Mouse (Mus musculus) urinary bladder, postnatal 4 days (tissue): Measurements from ENCODE around the gene Hoxb3.

Experiments
- DNase-seq, 2 experiments: peaks; one replicate each; pipeline ENCODE4 v3.0.0; 2021 to 2022; ENCODE audit warnings: low spot score in 2 of 2

The Hoxb3 gene

GRCm38 (mm10) chr11:96338957-96339855, 16.1 kb downstream of the Hoxb3 start:
- no peak for DNase-seq

- no peak for DNase-seq
Observed at GRCm38 (mm10) chr11:96340698-96341365, 17.7 kb downstream of the Hoxb3 start.

DNA sequence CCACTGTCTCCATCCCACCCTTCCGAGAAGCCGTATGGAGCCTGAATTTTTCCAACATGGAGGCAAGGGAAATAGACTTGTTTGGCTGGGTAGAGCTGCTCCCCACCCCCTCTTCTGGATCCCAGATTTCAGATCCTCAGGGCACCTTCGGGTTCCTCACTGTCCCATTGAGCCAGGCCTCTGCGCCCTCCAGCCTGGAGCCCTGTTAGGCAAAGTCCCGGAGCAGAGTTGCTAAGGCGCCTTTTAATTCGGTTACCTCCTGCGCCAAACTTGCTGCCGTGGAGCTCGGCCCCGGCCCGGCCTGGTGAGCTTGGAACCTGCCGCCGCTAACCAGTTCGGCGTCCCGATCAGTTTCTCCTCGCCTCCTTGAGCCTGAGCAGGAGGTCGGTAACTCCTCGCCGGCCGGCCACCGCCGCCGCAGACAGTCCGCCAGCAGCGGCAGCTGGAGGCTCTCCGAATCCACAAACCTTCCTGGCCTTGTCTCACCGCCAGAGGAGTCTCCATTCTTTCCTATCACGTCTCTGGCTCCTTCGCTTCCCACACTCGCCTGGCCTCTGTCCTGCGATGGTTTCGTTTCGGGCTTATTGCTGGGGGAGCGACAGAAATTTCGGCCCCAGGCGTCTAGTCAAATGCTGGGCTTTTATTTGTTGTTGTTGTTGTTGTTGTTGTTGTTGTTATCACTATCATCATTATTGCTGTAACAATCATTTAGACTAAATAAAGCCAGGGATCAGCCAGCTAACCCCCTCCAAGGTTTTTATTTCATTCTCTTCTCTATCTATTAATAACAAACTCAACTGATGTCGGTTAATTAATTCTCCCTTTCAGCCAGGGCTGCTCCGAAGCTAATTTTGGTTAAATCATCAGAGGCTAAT, 18.8 kb downstream of the Hoxb3 start:
- no peak for DNase-seq

DNA sequence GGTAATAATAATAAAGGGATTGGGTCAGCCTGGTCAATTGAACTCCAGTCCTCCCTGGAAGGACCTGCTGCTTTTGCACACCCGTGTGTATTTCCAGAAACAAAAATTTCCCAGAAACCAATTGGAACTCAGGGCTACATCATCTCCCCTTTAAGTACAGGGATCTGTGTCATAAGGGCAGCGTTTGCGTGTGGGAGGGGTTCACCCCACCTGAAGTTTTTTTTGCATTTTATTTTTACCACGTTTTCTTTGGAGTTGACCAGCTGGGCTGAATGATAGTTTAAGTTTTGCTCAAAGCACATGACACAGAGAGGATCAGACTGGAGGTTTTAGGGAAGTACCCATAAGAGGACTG, 19.4 kb downstream of the Hoxb3 start:
- DNase-seq: no peak

DNA sequence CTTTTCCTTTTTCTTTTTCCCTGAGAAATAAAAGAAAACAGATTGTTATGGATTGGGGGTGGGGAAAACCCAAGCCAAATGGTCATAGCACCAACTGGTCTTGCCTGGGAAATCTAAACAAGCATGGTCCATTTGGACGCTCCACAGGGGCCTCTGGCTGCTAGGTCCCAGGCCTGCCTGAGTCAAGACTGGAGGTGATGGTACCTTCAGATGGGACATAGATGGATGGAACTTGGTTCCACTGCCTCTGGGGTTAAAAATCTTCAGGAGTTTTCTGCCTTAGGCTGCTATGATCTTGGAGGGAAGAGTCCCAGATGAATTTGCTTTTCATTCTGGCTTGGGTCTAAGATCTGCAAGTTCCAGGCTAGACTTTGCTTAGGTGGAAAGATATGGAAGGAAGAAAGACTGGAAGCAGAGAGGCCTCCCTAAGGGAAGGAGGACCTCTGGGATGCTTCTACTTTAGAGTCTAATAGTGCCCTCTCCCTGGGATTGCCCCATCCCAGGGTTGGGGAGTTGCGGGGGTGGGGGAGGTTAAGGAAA, 20.1 kb downstream of the Hoxb3 start:
- DNase-seq: no peak

DNA sequence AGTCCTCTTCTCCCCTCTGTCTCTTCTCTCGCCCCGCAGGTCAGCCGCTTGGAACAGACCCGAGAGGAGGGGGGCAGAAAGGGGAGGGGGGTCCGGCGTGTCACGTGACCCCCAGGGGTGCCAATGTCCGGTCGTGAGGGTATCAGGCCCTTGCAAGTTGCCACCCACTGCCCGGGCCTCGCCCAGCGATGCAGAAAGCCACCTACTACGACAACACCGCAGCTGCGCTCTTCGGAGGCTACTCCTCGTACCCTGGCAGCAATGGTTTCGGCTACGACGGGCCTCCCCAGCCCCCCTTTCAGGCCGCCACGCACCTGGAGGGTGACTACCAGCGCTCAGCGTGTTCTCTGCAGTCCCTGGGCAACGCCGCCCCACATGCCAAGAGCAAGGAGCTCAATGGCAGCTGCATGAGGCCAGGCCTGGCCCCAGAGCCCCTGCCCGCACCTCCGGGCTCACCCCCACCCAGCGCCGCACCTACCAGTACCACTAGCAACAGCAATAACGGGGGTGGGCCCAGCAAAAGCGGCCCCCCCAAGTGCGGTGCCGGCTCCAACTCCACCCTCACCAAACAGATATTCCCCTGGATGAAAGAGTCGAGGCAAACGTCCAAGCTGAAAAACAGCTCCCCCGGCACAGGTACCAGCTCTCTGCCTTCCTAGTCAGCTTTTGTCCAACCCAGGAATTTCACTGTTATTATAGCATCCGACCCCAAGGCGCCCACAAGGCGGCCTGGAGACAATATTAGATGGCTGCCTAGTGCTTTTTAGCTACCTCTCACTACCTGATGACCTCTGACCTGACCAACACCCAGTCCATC, 21.1 kb downstream of the Hoxb3 start:
- no peak for DNase-seq

DNA sequence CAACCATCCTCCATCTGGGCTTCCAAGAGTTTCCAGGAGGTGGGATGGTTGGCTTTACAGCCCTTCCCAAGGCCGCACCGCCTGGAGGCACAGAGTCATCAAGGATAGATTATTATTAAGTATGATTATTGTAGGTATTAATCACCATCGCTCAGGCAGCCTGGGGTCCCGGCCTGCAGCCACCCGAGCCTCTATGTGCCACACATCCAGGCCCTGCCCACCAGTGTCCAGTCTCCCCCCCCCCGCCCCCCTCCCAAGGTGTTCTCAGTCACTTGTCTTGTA, 21.7 kb downstream of the Hoxb3 start:
- no peak for DNase-seq

GRCm38 (mm10) chr11:96345220-96345892, 22.2 kb downstream of the Hoxb3 start:
- DNase-seq: no peak

DNA sequence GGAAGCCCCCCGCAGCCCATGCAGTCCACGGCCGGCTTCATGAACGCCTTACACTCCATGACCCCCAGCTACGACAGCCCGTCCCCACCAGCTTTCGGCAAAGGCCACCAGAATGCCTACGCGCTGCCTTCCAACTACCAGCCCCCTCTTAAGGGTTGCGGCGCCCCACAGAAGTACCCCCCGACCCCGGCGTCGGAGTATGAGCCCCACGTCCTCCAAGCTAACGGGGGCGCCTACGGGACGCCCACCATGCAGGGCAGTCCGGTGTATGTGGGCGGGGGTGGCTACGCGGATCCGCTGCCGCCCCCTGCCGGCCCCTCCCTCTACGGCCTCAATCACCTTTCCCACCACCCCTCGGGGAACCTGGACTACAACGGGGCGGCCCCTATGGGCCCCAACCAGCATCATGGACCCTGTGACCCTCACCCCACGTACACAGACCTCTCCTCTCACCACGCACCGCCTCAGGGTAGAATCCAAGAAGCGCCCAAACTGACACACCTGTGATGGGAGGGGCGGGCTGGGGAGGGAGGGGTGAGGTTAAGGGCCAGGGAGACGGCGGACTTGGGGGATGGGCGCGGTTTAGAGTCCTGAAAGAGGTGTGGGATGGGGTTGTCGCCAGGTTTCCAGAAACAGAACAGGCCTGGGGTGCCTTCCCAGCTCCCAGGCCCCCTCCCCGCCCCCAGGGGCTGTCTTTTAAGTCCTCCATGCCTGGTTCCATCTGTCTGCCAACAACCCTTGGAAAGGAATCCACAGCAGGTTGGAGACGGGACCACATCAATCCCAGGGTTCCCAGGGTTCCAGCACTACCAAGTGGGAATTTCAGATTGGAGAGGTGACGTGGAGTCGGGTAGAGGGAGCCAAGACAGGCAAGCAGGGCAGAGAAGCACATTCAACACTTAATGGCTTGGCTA, 23.0 kb downstream of the Hoxb3 start:
- DNase-seq: no peak

- no peak for DNase-seq
Observed at GRCm38 (mm10) chr11:96346916-96347520, 23.9 kb downstream of the Hoxb3 start.

DNA sequence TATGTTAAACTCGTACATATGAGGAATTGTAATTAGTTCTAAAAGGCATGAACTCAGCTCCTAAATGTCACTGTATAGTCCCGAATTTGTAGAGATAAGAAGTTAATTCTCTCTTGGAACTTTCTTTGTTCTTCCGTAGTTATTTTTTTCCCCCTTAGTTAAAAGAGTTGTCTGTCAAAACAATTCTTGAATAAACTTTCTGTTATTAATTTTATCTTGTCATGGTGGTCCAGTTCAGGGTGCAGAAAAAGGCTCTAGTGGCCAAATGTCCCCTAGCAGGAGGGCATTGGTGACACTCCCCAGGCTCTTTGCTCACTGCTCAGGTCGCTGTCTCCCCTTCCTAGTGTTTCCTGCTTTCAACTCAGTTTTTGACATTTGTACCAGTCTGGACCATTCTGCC, 24.6 kb downstream of the Hoxb3 start:
- DNase-seq: no peak

DNA sequence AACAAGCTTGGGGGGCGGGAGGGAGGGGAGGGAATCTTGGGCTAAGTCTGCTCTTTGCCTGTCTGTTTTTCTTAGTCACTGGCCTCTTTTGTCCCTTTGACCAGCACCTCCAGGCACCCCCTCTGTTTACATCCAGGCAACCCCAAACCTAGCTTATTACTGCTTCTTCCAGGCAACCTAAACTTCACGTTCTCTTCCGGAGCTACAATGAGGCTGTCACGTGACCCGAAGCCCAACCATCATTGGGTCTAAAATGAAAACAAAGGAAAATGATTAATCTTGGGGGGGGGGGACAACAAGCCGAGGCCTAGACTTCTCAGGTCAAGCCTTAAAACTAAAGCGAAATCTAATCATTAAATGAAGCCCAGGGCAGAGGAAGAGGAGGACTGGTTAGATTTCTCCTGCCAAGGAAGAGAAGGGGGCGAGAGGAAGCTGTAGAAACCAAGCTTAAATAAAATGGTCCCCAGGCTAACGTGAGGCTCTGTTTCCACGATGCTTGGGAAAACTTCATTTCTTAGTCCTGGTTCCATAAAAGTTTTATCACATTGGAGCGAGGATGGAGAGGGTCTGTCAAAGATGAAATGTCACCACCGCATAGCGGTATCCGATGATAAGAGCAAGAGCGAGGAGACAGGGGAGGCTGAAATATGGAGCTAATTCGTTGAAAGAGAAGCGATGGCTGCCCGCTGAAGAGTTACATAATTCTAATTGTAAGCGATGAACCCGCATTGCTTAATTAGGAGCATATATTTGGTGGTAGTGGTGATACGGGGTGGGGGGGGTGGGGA, 25.2 kb downstream of the Hoxb3 start:
- DNase-seq: no peak

DNA sequence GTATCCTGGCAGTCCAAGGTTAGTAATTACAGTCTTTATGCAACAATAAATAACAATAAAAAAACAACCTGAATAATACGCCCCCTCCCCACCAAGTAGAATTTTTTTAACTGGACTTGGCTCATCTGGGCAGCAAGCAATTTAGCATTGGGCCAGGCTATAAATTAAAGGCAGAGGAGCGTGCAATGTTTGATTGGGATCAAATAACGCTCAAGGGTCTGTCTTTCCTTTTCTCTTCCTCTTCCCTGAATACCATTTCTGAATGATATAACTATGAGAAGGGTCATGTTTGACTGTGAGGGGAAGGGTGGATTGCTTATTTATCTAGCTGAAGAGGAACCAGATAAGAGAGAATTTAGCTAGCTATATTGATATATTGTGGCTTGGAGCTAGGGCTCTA, 25.9 kb downstream of the Hoxb3 start:
- no peak for DNase-seq

DNA sequence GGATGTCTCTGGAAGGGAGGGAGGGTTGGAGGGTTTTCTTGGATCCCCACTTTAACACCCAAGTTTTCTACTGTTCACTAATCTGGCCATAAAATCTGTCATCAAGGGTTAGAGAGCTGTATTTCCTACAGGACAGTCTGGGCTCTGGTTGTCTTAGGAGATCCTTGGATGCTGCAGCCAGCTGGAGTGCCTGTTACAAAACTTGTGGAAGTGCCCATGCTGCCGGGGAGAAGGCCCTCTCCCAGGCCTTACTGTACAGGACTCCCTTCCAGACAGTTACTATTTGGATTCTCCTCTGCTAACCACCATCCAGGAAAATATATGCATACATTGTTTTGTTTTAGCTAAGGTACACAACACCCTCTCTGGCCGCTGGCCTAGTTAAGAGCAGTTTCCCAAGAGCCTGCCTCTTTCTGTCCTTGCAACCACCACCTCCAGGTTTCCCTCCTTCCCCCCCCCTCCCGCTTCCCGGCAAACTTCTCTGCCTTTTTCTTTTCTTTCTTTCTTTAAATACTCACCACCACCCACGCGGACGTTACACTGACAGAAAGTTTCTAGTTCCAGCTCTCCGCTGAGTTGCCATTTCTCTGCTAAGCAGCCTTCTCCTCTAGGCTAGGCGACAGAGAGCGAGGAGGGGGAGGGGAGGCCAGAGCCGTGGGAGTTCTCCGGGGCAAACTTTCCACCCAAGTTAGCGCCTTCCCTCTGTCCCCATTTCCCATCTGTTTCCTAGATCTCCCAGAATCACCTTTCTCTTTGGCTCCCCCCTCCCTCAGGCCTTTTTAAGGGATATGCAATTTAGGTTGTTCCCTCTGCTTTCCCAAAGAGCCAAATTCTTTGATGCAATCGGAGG, 26.6 kb downstream of the Hoxb3 start:
- DNase-seq: no peak

GRCm38 (mm10) chr11:96350341-96350624, 27.2 kb downstream of the Hoxb3 start, which contains the start of gene Hoxb2:
Hoxb2 (plus strand) TSS chr11:96350525.
- DNase-seq: no peak

DNA sequence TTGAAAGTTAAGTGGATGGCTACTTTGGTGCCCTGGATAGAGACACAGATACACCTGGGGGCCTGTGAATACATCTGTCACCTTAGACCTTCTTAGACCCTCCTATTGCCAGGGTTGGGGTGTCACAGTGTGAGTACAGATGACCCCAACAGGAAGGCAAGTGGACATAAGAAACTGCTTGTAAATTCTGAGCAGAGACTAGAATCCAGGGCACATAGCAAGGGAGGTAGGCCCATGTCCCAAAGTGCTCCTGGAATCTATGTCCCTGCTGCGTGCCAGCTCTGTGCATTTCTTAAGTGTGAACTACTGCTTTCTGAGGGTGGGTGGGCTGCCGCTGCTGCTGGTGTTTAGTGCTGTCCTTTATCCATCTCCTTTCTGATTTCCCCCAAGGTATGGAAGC, 27.7 kb downstream of the Hoxb3 start:
- no peak for DNase-seq

DNA sequence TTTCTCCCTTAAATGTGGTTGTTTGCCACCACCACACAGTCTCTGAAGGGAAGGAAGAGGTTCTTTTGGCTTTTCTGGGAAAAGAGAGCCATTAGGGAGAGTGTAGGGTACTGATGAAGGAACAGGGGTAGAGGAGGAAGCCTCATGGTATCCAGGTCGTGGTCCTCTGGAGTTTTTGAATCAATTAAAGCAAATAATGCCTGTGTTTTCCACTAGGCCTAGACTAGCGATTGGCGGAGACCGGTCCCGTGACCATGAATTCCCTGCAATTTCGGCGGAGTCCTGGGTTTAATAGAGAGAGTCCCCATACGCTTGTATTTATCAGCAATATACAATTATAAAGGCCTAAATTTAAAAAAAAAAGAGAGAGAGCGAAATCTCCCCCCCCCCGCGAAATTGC, 28.2 kb downstream of the Hoxb3 start:
- DNase-seq: no peak

- no peak for DNase-seq
Observed at GRCm38 (mm10) chr11:96351831-96352230, 28.7 kb downstream of the Hoxb3 start.
